In genomic region chr12:55831101-55831500, GRCm38 (mm10) we compare ENCODE assay signal across 8 mouse cellular contexts. TPM values are rescaled to one million over a fixed set of nuclear protein-coding genes. Genes with fewer than 3 reads are reported as not detected.
DNase-seq lines count a peak whose midpoint lies in the region; TF ChIP-seq lines count a peak whose summit lies in the region.

No protein-coding gene starts in this region.

- H3K27ac ChIP-seq in testis, adult 2 months (ENCODE audit: control insufficient read depth, insufficient read depth, low read depth, low read length) = no peak overlapping the region

- no peak for TF ChIP-seq POLR2A in testis, adult 2 months (IDR thresholded peaks at IDR 0.05; ENCODE audit: control insufficient read depth, low read depth, low read length)

- H3K36me3 ChIP-seq in testis, adult 2 months (ENCODE audit: control insufficient read depth, insufficient read depth, low read length) = no peaks in the 10 kb centered on the region

- H3K4me3 ChIP-seq in testis, adult 2 months (ENCODE audit: control insufficient read depth, low read depth, low read length) = no peak overlapping the region

- no peaks in the 10 kb centered on the region for H3K27me3 ChIP-seq in testis, adult 2 months (ENCODE audit: control insufficient read depth, insufficient read depth, low read length)

- no peaks in the 10 kb centered on the region for H3K4me1 ChIP-seq in testis, adult 2 months (ENCODE audit: control insufficient read depth, insufficient read depth, low read length)

- peak; percentile 47; the same call in 1 of the 2 replicates for TF ChIP-seq CTCF in testis, adult 2 months (IDR thresholded peaks at IDR 0.05; ENCODE audit: control insufficient read depth, insufficient read depth, insufficient replicate concordance, low read depth, low read length)

- no peak for DNase-seq in testis, postnatal 14 days (ENCODE audit: low spot score)
- DNase-seq in c-Kit-positive CD71-positive TER-119-negative erythroid progenitor cells, embryonic 14.5 days (ENCODE audit: low read depth) = peak; percentile 54
- DNase-seq in frontal cortex, postnatal 25 days (ENCODE audit: low spot score in 2 of 2) = peak; percentile 68 to 72
- peak; percentile 71 to 88 for DNase-seq in kidney, postnatal 25 days
- DNase-seq in lung, adult 18-20 months = peak; percentile 69
- peak; percentile 82 to 84 for DNase-seq in right cerebral cortex, postnatal 10 days (ENCODE audit: low spot score in 2 of 2)
- DNase-seq in urinary bladder, postnatal 4 days (ENCODE audit: low spot score in 2 of 2) = peak; percentile 37 to 69

RNA-seq across cellular contexts. Expression of gene Brms1l, which starts 5.0 kb away (rescaled TPM):
- 9.0 and 13.6 TPM in 2 replicates for polyA plus RNA-seq in testis, adult 2 months (2012; rRNA removed)

RNA-seq across cellular contexts. Expression of gene Ralgapa1, which starts 10.1 kb away (rescaled TPM):
- polyA plus RNA-seq in testis, adult 2 months (2012; rRNA removed) = 32.3 and 35.5 TPM in 2 replicates
